Mouse (Mus musculus) heart, adult 2 months (tissue): ENCODE data around the gene Cxcl5.

Experiments used
- CTCF ChIP-seq: fragments of 200-600 bp; IDR thresholded peaks from 2 replicates; pipeline ENCODE4 v1.8.1; 2022; ENCODE audit warnings: antibody characterized with exemption, mild to moderate bottlenecking, moderate library complexity
- EP300 ChIP-seq: fragments of 200-500 bp; IDR thresholded peaks from 2 replicates; pipeline ENCODE4 v1.6.1; 2011; ENCODE audit warnings: low read depth, low read length, control low read depth; ENCODE audit not compliant: insufficient read depth

DNA sequence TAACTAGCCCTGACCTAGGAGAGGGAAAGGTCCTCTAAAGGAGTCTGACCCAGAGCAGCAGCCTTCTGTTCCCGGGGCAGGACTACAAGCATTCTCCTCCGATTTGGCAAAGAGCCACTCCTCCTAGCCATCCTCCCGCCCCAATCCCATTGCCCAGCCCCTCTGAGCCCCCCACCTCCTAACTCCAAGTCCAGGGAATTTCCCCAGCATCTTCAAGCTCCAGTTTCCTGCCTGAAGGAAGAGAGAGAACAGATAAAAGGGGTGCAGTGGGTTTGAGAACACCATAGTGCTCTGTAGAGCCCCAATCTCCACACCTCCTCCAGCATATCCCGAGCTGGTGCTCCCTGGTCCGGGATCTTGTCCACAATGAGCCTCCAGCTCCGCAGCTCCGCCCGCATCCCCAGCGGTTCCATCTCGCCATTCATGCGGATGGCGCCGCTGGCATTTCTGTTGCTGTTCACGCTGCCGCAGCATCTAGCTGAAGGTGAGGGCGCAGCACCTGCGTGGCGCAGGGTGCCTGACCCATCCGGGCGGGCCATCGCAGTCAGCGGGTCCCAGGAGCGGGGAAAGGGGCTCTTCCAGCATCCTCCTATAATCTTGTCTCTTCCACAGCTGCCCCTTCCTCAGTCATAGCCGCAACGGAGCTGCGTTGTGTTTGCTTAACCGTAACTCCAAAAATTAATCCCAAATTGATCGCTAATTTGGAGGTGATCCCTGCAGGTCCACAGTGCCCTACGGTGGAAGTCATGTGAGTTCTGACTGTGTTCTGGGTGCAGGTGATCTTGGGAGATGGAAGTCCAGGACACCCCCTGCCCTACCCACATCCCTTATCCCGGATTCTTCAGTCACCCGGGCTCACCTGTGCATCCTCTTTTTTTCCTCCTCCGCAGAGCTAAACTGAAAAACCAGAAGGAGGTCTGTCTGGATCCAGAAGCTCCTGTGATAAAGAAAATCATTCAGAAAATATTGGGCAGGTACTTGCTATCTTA lies at the start of gene Cxcl5:
- TF ChIP-seq CTCF = no peak
- no peak for TF ChIP-seq EP300
